Mouse (Mus musculus): ENCODE results near the gene Rasal2.

- TF ChIP-seq ZNF384 (IDR thresholded peaks at IDR 0.05; ENCODE audit: low read depth, low read length) (no peak), CHD2 (IDR thresholded peaks at IDR 0.05; ENCODE audit: low read depth, low read length) (no peak), MAFK (IDR thresholded peaks at IDR 0.05; ENCODE audit: insufficient read depth, low read depth, low read length) (no peak), ZC3H11A (IDR thresholded peaks at IDR 0.05; ENCODE audit: borderline replicate concordance, low read depth, low read length) (no peak), HCFC1 (IDR thresholded peaks at IDR 0.05; ENCODE audit: borderline replicate concordance, insufficient read depth, low read length) (no peak)
Observed at GRCm38 (mm10) chr1:157233451-157233850, 178.9 kb downstream of the Rasal2 start.
